Mouse (Mus musculus): ENCODE data around the gene 4930505A04Rik. TPM values are rescaled to one million over a fixed set of nuclear protein-coding genes. Genes with fewer than 3 reads are reported as not detected.

The 4930505A04Rik gene
- total RNA-seq, 2 experiments from 2014 or later: not detected

Other genes with a start within 250 kb of the 4930505A04Rik start
- gene Sptbn1, start 203.7 kb downstream of the 4930505A04Rik start, total RNA-seq (2015): 108 TPM in 2 replicates
- gene Sptbn1, start 203.7 kb downstream of the 4930505A04Rik start, total RNA-seq (2017): 127 and 141 TPM in 2 replicates
- gene Acyp2, start 177.8 kb upstream of the 4930505A04Rik start, total RNA-seq (2015): 2.1 and 3.0 TPM in 2 replicates
- gene Acyp2, start 177.8 kb upstream of the 4930505A04Rik start, total RNA-seq (2017): 0.12 and 0.95 TPM in 2 replicates

Data from megakaryocyte progenitor cell, adult 5-6 weeks (primary cell).